Mouse (Mus musculus) kidney, postnatal 10 days (tissue): Measurements from ENCODE around the gene Msn.

ENCODE experiments used
- DNase-seq: peaks from one replicate; pipeline ENCODE4 v3.0.0; 2021; ENCODE audit warnings: mixed read lengths

Msn gene

DNA sequence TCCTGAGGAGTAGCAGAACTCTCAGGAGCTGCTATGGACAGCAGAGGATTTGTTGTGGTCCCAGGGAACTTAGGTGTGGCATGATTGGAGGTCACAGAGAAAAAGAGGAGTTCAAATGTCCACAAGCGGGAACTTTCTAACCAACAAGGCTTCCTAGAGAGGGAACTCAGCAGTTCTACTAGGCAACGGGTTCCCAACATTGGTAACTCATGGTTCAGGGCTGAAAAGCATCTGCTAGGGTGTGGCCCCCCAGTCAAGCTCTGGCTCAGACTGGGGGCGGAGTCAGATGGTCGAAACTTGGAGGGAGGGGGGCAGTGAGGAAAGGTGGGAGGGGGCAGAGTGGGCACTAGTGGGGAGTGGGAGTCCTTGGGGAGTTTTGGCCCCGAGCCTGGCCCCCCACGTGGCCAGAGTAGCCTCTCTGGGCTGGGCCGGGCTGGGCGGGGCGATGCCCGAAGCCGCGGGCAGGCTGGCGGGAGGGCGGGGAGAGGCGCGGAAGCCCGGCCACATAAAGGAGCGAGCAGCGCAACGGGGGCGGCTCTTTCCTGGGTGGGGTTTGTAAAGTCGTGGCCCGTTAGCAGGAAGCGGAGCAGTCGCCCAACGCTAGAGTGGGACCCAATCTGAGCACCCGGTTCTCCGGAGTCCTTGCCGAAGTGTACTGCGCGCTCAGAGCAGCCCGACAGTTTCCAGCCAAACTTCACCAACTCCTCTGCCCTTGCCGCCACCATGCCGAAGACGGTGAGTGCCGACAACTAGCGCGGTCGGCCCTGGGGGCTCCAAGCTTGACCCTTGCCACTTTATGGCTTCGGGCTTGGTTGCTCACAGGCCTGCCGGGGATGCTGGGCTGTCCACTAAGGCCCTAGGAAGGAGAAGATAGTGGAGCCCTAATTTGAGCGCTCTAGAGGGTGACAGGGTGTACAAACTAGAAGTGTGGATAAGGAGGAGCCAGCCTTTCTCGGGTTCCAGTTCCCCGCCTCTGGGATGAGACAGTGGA lies at the start of gene Msn:
Msn (plus strand) TSS at position 534 of the 991 bp plus-strand sequence.
- peak; percentile 83 for DNase-seq

DNA sequence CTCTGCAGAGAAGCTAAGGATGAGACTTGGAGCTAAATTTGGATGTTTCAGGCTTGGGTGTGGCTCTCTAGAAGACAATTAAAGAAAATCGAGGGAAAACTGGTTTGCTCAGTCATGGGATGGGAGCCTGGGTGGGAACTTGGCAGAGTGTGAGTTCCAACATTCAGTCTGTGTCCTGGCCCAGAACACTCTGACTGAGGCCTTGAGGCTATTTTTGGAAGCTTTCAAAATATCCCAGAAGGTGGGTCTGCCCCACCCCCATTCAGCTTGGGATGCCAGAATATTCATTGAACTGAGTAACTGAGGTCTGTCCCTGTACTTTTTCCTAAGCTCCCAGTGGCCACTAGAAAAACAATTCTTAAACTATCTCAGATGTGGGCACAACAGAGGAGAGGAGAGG lies 43.0 kb upstream of the Msn start:
- DNase-seq: peak; percentile 9

DNA sequence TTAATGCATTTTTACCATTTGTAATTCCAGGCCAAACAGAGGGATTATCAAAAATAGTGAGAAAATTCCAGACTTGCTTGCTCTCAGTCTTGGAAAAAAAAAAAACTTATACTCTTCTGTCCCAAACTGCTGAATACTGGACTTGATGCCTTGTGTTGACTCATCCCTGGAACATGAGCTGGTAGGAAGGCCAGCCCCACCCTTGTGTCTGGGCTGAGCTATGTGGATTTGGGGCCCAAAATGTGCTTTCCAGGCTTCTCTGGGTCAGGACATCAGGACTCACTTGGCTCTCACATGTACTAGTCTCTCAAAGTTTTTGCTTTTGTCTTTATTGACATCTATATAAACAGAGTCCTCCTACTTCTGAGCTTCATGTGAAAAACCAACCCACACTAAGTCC lies 18.1 kb upstream of the Msn start:
- no peak for DNase-seq

DNA sequence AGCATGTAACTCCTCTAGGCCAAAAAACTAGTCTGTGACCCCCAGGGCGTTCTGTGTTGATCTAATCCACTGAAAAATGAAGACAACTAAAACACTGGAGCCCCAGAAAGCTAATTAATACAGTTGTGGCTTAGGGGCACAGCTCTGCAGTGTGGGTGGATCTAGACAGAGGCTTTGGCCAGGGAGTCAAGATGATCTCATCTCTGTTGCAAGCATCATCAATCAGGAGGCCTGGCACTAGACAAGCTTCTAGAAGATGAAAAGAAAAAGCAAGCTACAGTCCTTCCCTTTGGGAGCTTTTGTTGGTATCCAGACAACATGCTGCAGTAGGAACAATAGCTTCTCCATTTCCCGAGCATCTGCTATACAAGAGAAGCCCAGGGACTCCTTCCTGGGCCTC lies 9.6 kb upstream of the Msn start:
- no peak for DNase-seq

DNA sequence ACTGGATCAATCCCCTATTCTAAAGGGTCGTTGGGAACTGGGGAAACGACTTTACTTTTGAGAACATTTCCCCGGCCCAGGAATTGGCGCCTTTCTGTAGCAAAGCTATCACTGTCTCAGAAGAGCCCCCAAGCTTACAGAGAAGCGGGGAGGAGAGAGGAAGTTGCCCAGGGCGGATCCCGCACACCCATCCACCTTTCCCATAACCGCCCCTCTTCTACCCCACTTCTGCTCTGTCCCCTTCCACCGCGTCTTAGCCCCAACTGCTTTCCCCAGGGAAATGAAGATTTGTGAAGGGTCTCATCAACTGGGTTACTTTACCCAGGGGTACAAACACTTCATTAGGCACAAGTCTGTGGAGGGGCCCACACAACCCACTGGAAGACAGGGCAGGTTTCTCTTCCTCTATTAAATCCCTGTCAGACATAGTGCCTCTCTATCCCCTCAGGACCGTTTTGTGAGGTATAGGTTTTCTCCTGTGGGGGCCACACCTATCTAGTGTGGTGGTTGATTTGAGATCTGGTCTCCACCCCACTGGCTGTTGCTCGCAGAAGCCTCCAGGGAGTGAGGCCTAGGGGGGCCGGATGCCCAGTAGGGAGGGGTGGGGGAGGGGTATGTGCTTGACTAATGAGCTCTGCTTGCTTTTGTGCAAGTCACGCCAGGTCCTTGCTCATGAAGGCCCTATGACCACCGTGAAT lies 820 bp downstream of the Msn start:
- DNase-seq: peak; percentile 74

DNA sequence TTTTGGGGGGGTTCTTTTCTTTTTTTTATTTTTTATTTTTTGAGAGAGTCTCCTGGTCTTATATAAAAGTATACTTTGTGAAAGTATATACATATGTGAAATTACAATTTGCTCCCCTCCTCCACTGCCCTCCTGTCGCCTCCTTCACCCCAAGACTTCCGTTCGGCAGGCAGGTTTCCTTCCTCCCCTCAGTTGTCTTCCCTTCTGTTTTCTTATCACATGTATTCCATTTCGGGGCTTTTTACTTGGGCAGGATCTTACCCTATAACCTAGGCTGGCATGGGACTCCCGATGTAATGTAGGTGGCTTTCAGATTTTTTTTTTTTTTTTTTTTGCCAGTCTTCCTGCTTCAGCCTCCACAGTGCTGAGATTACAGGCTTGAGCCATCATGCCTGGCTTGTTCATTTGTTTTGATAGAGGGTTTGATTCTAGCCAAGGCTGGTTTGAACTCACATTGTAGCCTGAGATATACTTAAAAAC lies 1.7 kb downstream of the Msn start:
- no peak for DNase-seq

DNA sequence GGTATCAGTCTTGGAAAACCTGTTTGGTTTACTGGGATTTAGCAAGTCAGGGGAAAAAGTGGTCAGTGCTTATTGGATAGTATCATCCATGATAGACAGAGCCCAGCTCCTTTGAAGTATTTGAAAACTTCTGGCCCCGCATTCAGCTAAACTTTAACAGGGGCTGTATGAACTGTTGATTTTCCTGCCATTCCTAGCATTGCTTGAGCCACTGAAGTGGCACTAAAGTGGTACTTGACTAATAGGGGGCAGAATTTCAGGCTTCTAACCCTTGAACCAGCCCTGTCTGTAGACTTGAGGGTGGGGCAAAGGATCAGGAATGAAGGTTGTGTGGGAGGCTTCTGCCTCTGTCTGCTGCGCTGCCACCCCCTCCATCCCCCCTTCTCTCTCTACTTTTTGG lies 3.2 kb downstream of the Msn start:
- DNase-seq: peak; percentile 31

DNA sequence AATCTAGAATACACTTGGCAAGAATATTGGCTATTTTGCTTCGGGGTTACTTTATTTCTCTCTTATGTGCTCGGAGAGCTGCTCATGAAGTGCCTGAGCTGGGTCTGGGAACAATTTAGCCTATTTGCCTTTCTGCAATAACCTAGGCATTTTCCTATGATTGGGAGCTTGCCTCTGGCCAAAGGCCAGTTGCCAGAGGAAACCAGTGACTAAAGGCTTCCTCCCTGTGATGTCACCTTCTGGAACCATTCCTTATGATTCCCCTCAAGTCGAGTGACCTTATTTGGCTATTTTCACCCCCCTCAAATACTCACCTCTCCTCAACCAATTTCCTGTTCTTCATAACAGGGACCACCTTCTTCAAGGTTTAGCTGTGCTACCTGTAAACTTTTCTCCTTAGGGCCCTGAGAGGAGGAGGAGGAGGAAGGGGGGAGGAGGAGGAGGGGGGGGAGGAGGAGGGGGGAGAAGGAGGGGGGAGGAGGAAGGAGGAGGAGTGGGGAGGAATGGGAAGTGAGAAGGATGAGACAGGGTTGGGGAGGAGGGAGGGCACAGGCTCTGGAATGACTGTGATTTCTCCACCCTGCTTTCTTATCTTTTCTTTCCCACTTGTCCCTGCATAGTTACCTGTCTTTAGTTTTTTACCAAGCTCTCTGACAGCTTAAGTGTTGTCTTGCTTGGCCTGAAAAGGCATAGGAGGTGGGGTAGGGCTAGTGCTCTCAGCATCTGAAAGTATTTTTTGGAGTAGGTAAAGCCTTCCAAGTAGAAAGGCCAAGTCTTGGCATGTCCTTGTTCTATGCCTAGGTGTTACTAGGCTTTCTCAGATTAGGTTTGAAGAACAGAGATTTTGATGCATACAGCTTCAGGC lies 11.8 kb downstream of the Msn start:
- peak; percentile 55 for DNase-seq

DNA sequence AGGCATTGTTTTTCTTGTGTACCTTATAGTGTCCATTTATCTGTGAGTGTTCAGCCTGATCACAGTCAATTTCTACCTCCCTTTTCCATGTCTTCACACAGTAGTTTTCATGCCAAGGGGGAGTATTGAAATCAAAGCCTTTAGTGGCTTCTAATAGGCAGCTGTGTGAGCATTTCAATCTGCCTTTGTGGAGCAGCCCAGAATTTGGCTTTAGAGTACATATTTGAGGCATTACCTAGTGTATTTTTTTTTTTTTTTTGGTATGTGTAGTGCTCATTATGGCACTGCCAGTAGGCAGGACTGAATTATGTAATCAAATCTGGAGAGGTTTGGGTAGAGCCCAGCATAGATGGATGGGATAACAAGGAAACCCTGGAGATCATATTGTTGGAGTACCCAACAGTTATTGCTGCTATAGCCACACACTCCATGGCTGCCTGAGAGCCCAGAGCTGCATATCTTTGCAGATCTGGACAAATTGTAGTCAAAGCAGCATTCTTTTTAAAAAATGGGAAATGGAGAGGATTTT lies 17.3 kb downstream of the Msn start:
- DNase-seq: no peak

DNA sequence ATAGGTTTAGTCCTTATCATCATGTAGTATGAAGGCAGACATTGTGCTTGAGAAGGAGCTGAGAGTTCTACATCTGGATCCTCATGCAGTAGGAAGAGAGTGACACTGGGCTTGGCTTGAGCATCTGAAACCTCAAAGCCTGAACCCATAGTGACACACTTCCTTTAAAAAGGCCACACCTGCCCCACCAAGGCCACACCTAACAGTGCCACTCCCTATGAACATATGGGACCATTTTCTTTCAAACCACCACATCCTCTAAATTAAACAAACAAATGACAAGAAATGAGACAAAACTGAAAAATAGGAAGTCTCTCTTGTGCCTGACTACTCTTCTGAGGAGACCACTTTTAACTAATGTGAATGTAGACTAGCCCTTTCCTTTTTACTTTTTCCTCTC lies 19.7 kb downstream of the Msn start:
- no peak for DNase-seq

DNA sequence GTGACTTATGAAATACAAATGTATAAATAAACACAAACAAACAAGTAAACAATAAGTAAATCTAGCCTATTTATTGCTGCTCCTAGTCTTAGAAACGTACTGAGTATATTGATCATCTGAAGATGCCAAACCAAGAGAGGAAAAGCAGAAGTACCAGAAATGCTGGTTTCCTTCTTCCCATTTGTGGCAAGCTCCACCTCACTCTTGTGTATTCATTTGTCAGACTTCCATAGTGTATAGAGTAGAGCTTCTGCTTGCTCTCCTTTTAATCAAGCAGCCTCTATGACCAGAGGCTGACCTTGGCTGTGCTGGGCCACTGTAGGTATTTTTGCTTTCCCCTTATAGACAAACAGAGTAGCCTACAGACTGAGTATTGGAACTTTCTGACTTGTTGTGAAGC lies 21.5 kb downstream of the Msn start:
- DNase-seq: no peak

DNA sequence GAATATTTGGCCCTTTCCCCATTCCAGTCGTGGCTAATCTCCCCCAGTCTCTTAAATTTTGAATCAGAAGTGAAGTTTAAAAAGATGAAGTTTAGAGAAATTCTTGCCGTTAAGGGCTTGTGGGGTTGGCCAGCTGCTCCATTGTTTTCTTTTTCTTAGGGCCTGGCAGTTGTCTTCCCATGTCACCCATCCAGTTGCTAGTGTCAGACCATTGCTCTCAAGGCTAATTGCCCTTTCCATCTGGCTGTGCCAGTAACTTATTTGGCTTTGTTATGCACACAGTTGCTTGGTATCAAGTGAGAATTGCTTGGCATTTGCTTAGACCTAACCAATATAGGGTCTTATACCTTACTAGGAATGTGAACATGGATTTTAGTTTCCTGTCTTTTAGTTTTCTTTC lies 24.2 kb downstream of the Msn start:
- no peak for DNase-seq

DNA sequence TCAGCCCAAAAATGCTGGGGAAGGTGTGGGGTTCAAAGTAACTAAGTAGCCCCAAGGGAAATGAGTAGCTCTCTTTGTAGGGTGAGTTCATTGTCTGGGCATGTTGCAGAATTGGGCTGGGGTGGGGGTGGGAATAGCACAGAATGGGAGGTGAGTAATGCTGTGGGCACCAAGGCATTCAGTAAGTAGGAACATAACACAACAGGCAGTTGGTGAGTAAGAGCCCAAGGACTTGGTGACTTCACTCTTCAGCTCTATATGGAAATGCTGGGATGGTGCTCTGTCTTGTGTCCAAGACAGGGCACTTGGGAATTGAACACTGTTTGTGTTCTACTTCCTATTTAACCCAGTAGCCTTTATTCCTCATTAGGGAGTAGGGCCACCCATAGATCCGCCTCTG lies 26.1 kb downstream of the Msn start:
- no peak for DNase-seq

DNA sequence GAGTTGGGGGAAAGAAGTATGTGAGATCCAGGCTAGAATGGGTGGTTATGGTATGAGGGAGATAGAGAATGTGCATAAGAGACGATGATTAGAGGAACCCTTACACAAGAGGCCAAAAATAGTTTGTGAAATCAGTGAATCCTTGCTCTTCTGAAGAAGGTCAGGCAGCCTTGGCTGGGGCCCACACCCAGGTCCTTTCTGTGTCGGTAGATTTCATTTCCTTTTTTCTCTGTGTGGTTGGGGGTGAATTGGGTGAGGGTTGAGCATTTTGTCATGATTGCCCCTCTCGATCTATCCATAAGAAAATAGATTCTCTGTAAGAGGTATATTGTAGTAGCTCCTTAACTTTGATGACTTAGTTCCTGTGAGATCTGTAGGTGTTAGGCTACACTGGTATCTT lies 31.0 kb downstream of the Msn start:
- no peak for DNase-seq

DNA sequence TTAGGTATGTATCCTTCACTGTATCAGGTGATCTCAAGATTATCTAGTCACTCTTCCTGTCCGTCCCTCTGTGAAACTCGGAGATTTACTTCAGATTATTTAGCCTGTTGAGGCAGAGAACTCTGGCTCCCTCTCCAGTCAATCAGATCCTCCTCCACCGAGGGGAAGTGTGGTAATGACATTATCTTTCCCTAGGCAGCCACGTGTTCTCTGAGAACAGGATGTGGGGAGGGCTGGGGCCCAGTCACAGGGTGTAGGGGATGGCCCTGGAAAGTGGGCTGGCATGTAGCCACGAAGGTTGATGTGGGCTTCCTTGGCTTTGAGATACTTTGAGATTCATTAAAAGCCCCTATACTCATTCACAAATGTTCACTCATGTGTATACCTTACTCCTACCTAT lies 34.3 kb downstream of the Msn start:
- peak; percentile 68 for DNase-seq

DNA sequence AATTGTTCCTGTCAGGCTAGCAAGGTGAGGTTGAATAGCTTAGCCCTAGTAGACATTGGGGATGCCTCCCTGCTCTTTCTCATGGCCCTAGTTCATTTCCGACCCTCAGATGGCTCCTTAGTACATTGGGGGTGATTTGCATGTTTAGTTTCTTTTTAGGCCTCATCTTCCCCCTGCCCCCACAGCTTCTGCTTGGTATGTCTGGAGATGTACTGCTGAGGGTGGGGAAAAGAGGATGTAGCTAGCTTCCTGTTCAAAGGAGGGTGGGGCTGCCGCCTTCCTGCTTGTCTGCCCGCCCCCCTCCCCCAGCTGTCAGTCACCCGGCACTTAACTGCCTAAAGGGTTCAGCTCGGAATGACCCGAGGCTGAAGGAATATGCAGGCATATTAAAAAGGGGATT lies 34.8 kb downstream of the Msn start:
- DNase-seq: peak; percentile 35

DNA sequence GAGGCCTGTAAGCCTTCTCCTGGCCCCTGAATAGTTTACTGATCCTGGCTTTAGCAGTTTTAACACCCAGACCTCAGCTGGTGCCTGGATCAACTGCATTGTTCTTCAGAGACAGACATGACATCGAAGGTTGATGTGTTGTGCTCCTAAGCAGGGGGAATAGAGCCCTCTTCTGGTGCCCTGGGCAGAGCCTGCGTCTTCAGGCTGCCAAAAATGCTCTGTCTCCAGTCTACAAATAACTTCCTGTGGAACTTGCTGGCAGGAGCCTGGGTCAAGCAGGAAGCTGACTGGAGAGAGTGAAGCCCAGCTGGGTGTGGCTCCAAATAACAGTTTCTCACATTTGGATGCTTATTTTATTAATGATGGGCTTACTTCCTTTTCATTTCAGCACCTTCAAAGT lies 37.4 kb downstream of the Msn start:
- peak; percentile 50 for DNase-seq

DNA sequence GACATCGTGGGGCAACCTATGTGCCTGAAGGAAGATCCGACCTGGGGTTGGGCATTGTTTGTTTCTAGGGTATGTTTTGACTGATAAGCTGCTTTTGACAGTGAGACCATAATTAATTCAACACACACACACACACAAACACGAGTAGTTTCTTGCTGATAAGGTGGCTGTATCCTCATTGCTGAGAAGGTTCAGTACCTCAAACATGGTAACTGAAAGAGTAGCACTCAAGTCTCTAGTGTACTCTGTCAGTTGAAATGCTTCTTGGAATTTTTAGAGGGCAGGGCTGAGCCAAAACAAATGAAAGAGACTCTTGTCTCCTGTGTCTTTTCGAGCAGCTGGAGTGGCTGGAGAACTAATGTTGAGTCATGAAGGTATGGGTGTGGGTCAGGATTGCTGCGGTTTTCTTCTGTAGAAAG lies 38.4 kb downstream of the Msn start:
- no peak for DNase-seq

DNA sequence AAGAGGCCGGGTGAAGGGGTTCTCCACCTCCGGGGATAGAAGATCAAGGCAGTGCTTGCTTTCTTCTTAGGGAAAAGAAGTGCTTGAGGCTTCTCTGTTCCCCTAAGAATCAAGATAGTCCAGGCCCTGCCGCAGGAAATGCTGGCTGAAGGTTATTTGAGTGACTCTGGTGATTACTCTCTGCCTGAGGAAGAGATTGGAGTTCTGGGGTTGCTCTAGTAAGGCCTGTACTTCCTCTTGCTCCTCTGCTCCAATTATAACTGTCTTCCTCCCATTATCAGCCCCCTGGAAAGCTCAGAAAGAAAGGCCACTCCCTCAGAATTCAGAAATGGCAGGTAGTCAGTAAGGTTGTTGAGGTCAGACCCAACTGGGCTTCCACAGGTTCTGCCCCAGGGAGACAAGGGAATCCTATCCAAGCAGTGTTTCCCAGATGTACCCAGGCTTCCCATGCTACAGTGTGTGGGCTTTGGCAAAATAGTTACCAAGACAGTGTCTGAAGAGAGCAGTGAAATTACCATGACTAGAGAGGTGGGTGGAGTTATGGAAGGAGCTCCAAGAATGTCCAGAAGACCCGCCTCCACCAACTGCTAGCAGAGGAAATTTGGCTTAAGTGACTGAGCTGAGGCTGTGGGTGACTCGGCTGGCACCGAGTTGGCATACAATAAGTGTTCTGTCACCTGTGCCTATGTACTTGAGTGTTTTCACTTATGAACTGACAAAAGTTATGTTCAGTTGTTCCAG lies 39.2 kb downstream of the Msn start:
- DNase-seq: peak; percentile 13

DNA sequence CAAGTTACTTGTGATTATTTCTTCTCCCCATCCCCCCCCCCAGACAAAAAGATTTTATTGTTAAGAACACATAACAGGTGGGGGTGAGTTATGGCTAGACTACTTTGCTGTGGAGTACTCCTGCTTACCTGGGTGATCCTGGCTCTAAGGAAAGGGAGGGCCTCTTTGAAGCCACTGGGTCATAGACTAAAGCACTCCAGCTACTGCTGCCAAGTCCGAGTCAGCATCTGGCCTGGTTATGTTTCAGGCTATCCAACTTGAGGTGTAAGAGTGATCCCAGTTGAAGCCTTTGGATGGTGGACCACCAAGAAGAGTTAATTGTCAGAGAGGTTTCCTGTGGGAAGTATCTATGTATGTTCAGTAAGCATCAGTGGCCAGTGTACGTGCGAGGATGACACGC lies 39.7 kb downstream of the Msn start:
- no peak for DNase-seq

DNA sequence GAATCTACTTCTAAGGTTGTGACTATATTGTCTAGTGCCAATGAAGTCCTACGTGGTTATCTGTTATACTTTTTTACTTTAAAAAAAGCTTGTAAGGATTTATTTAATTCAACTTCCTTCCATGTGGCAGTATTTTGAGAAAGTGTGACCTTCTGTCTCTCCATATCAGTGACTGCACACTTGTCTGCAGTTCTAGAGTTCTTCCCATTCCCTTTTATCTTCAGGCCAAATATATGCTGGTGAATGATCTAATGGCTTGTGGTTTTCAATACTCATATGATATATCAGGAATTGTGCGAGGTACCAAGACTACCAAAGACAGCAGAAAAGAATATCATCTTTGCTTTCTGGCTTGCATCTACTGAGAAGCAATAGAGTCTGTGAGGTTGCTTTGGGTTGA lies 43.4 kb downstream of the Msn start:
- DNase-seq: no peak

DNA sequence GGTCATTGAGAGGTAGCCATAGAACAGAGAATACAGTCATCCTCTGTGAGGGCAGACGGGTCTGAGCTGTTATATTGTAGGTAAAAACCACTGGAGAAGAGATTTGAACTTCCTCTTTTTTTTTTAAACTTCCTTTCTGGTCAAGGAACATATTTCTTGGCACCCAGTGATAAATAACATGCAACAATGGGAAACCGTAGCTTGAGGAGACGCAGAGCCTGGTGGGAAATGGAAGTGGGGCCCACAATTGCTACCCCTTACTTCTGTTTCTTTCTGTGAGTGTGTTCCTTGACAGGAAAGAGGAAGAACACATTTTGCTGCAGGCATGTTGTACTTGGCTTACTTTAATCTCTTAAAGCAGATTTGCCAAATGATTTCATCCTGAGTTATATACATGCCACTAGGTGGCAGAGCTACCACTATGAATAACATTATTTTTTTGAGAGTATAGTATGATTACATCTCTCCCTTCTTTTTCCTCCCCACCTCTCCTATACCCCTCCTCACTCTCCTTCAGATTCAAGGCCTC lies 49.2 kb downstream of the Msn start:
- DNase-seq: no peak
